Mouse (Mus musculus): Measurements from ENCODE around the gene Cpt1b. TPM values are rescaled to one million over a fixed set of nuclear protein-coding genes. Genes with fewer than 3 reads are reported as not detected.
A peak's percentile ranks its signal among the peaks of the same experiment; 100 is the strongest.

Cpt1b gene
- polyA plus RNA-seq, 1 experiment from 2014 or later, result not detected

DNA sequence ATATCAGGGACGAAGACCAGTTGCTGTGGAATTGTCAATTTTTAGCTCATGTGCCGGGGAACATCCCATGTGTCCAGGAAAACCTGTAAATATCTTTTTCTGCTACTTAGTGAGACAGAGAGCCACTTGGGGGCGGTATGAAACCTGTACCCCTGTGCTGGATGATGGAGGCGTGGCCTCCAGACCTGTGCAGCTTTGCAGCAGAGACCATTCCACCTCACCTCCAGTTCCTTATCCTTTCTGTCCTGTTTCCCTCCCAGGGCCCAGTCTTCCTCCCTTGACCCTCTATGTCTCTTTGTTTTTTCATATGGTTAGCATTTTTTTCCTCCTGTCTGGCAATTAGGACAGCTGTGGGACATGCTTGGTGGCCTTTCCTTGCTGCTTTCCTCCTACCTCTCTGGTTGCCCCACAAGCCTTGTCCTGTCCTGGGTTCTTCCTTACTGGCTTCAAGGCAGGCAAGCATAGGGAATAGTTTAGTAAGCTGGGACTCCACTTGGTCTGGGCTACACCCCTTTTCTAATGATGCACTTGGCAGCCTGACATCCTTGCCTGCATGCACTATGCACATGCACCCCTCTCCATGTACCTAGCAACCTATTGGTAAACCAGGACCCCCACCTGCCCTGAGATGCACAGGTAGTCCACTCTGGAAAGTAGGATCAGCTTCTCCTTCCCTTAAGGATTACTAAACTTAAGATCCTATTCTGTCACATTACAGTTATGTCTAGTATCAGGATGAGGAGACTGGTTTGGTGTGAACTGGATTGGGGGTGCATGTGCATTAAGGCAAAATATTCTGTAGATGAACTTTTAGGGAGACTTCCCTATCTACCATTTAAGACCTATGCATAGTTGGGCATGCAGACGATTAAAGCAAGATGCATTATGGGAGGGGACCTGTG is 37.9 kb upstream of the Cpt1b start:
- WGBS, result 68% methylated on average over 5 of the region's 5 CpGs

DNA sequence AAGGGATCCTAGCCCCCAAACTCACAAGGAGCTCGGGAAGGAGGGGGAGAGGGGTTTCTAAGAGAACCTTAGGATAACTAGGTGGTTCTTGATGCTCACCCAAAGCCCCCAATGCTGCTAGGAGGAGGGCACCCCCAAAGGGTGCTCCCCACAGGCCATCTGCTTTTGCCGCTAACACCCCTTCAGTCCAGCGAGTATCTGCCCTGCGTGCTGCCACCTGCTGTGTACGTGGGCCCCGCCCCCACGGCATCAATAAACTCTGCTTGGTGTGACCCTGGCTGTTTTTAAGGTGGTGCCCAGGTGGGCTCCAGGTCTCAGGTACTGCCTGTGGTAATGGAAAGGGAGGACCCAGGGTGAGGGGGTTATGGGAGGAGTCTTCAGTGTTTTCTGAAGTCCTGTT is 36.5 kb upstream of the Cpt1b start:
- Histone ChIP-seq H3K4me1 (ENCODE audit: control insufficient read depth, insufficient read depth, low read length) (no peaks in the 10 kb centered on the region), H3K27me3 (ENCODE audit: control insufficient read depth, insufficient read depth, low read length) (no peaks in the 10 kb centered on the region), H3K36me3 (ENCODE audit: control insufficient read depth, insufficient read depth, low read length) (0 out of 2 replicates have a peak, but pooled peaks cover 5% of the 10 kb centered on the region), H3K4me2 (ENCODE audit: low read depth) (no peak overlapping the region), H3K4me3 (ENCODE audit: low read depth, low read length) (no peak overlapping the region), H3K27ac (ENCODE audit: low read depth, low read length) (no peak overlapping the region), H3K9ac (ENCODE audit: low read length) (no peak overlapping the region), H3K9me3 (ENCODE audit: control insufficient read depth, low read length) (no peaks in the 10 kb centered on the region)
- ATAC-seq (ENCODE audit: insufficient read depth, low FRiP score, low TSS enrichment) (no peak), DNase-seq (ENCODE audit: low spot score) (no peak)
- 76% methylated on average over 7 of the region's 7 CpGs for WGBS

More for the DNA sequence above, 37.9 kb upstream of the Cpt1b start:
- H3K27ac ChIP-seq (ENCODE audit: low read depth, low read length), result no peak overlapping the region
- H3K4me1 ChIP-seq (ENCODE audit: control insufficient read depth, insufficient read depth, low read length), result no peaks in the 10 kb centered on the region
- ATAC-seq (ENCODE audit: insufficient read depth, low FRiP score, low TSS enrichment) (no peak), DNase-seq (ENCODE audit: low spot score) (no peak)
- H3K9ac ChIP-seq (ENCODE audit: low read length), result no peak overlapping the region
- H3K4me2 ChIP-seq (ENCODE audit: low read depth), result no peak overlapping the region
- H3K27me3 ChIP-seq (ENCODE audit: control insufficient read depth, insufficient read depth, low read length), result no peaks in the 10 kb centered on the region
- H3K9me3 ChIP-seq (ENCODE audit: control insufficient read depth, low read length), result no peaks in the 10 kb centered on the region
- 0 out of 2 replicates have a peak, but pooled peaks cover under 1% of the 10 kb centered on the region for H3K36me3 ChIP-seq (ENCODE audit: control insufficient read depth, insufficient read depth, low read length)
- no peak overlapping the region for H3K4me3 ChIP-seq (ENCODE audit: low read depth, low read length)

DNA sequence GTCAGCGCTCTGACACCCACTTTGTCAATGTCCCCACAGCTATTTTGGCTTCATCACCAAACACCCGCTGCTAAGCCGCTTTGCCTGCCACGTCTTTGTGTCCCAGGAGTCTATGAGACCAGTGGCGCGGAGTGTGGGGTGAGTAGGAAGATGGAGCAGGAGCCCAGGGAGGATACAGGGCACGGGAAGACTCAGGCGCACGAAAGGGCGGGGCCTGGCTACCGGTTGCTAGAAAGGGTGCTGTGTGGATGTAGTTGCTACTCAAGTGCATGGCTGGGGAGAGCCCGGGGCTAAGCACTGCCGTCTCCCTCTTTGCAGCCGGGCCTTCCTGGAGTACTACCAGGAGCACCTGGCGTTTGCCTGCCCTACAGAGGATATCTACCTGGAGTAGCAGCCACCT is 35.7 kb upstream of the Cpt1b start:
- peaks cover 5% of the 10 kb centered on the region; the same call in 1 of the 2 replicates for H3K36me3 ChIP-seq (ENCODE audit: control insufficient read depth, insufficient read depth, low read length)

DNA sequence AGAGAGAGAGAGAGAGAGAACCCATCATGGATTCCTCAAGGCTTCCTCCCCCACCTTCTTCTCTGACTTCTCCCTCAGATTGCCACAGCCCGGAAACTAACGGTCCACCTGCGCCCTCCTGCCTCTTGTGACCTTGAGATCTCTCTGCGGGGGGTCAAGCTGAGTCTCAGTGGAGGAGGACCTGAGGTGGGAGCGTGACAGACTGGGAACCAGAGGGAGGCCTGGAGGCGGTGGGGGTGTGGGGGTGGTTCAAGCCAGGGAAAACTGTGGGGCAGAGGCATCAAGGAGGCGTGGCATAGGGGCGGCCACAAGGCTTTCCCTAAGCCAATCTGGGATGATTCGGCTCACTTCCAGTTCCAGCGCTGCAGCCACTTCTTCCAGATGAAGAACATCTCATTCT is 34.6 kb upstream of the Cpt1b start:
- Histone ChIP-seq H3K4me1 (ENCODE audit: control insufficient read depth, insufficient read depth, low read length) (0 out of 2 replicates have a peak, but pooled peaks cover under 1% of the 10 kb centered on the region), H3K27me3 (ENCODE audit: control insufficient read depth, insufficient read depth, low read length) (no peaks in the 10 kb centered on the region), H3K4me3 (ENCODE audit: low read depth, low read length) (no peak overlapping the region), H3K36me3 (ENCODE audit: control insufficient read depth, insufficient read depth, low read length) (peaks cover 5% of the 10 kb centered on the region; the same call in 1 of the 2 replicates), H3K9me3 (ENCODE audit: control insufficient read depth, low read length) (no peaks in the 10 kb centered on the region), H3K4me2 (ENCODE audit: low read depth) (no peak overlapping the region), H3K9ac (ENCODE audit: low read length) (no peak overlapping the region), H3K27ac (ENCODE audit: low read depth, low read length) (no peak overlapping the region)
- ATAC-seq (ENCODE audit: insufficient read depth, low FRiP score, low TSS enrichment), result no peak
- no peak for DNase-seq (ENCODE audit: low spot score)
- WGBS, result 80% methylated on average over 10 of the region's 10 CpGs

More for the DNA sequence above, 35.7 kb upstream of the Cpt1b start:
- H3K9me3 ChIP-seq (ENCODE audit: control insufficient read depth, low read length), result no peaks in the 10 kb centered on the region
- H3K4me2 ChIP-seq (ENCODE audit: low read depth), result no peak overlapping the region
- DNase-seq (ENCODE audit: low spot score), result no peak
- no peak overlapping the region for H3K9ac ChIP-seq (ENCODE audit: low read length)
- no peaks in the 10 kb centered on the region for H3K4me1 ChIP-seq (ENCODE audit: control insufficient read depth, insufficient read depth, low read length)
- no peak overlapping the region for H3K27ac ChIP-seq (ENCODE audit: low read depth, low read length)
- H3K4me3 ChIP-seq (ENCODE audit: low read depth, low read length), result no peak overlapping the region
- H3K27me3 ChIP-seq (ENCODE audit: control insufficient read depth, insufficient read depth, low read length), result no peaks in the 10 kb centered on the region
- ATAC-seq (ENCODE audit: insufficient read depth, low FRiP score, low TSS enrichment), result no peak
- 81% methylated on average over 15 of the region's 15 CpGs for whole genome bisulfite sequencing

DNA sequence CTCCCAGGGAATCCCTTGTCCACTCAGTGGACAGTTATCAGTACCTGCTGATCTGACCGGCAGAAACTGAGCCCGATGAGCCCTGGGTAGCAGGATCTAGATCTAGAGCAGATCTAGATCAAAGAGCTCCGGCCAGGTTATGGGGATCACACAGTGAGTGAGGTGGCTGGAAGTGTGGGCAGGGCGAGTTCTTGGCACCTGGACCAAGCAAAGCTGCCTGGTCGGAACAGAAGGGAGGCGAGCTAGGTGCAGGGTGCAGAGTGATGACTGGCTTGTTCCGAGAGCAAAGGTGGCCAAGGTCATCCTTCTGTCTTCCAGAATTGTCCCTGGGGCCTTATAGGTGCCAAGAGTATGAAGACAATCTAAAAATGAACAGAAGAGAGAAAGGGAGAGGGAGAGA is 34.2 kb upstream of the Cpt1b start:
- H3K9ac ChIP-seq (ENCODE audit: low read length), result no peak overlapping the region
- WGBS, result 92% methylated on average over 7 of the region's 7 CpGs
- H3K4me3 ChIP-seq (ENCODE audit: low read depth, low read length), result no peak overlapping the region
- no peak for ATAC-seq (ENCODE audit: insufficient read depth, low FRiP score, low TSS enrichment)
- no peaks in the 10 kb centered on the region for H3K9me3 ChIP-seq (ENCODE audit: control insufficient read depth, low read length)
- no peak for DNase-seq (ENCODE audit: low spot score)
- H3K4me2 ChIP-seq (ENCODE audit: low read depth), result no peak overlapping the region
- H3K4me1 ChIP-seq (ENCODE audit: control insufficient read depth, insufficient read depth, low read length), result 0 out of 2 replicates have a peak, but pooled peaks cover 3% of the 10 kb centered on the region
- no peak overlapping the region for H3K27ac ChIP-seq (ENCODE audit: low read depth, low read length)
- peaks cover 5% of the 10 kb centered on the region; the same call in 1 of the 2 replicates for H3K36me3 ChIP-seq (ENCODE audit: control insufficient read depth, insufficient read depth, low read length)
- no peaks in the 10 kb centered on the region for H3K27me3 ChIP-seq (ENCODE audit: control insufficient read depth, insufficient read depth, low read length)

DNA sequence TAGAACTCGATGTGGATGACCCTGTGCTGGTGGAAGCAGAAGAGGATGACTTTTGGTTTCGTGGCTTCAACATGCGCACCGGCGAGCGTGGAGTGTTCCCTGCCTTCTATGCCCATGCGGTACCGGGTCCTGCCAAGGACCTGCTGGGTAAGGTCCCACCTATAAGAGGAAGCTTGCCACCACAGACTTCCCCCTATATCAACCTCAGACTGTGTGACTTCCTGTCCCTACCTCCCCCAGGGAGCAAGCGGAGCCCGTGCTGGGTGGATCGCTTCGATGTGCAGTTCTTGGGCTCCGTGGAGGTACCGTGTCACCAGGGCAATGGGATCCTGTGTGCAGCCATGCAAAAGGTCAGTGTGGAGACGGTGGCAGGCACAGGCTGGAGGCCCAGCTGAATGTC is 33.3 kb upstream of the Cpt1b start:
- 0 out of 2 replicates have a peak, but pooled peaks cover 3% of the 10 kb centered on the region for H3K4me1 ChIP-seq (ENCODE audit: control insufficient read depth, insufficient read depth, low read length)
- DNase-seq (ENCODE audit: low spot score) (no peak), ATAC-seq (ENCODE audit: insufficient read depth, low FRiP score, low TSS enrichment) (no peak)
- H3K36me3 ChIP-seq (ENCODE audit: control insufficient read depth, insufficient read depth, low read length), result peaks cover 5% of the 10 kb centered on the region; the same call in 1 of the 2 replicates
- H3K4me2 ChIP-seq (ENCODE audit: low read depth), result no peak overlapping the region
- no peaks in the 10 kb centered on the region for H3K9me3 ChIP-seq (ENCODE audit: control insufficient read depth, low read length)
- no peaks in the 10 kb centered on the region for H3K27me3 ChIP-seq (ENCODE audit: control insufficient read depth, insufficient read depth, low read length)
- 92% methylated on average over 15 of the region's 15 CpGs for WGBS
- H3K9ac ChIP-seq (ENCODE audit: low read length), result no peak overlapping the region
- H3K4me3 ChIP-seq (ENCODE audit: low read depth, low read length), result no peak overlapping the region
- no peak overlapping the region for H3K27ac ChIP-seq (ENCODE audit: low read depth, low read length)

DNA sequence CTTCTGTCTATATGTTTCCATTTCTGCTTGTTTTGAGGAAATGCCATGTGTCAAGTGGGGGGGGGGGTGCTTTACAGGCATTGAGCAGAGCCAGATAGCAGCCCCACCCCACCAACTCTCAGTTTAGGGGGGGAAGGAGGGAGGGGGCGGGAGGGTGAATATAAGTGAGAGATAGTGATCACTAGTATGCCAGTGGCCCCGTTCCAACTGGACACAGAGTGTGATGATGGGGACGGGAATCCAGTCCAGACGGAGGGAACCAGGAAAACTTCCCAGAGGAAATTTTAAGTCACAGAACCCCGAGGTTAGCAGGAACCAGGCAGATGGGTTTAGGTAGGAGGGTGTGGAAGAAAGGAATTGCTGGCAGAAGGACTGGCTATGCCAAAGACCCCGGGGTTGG is 30.0 kb upstream of the Cpt1b start:
- H3K27me3 ChIP-seq (ENCODE audit: control insufficient read depth, insufficient read depth, low read length), result peaks cover 10% of the 10 kb centered on the region
- no peak overlapping the region for H3K9ac ChIP-seq (ENCODE audit: low read length)
- H3K4me1 ChIP-seq (ENCODE audit: control insufficient read depth, insufficient read depth, low read length), result 0 out of 2 replicates have a peak, but pooled peaks cover 3% of the 10 kb centered on the region
- H3K4me2 ChIP-seq (ENCODE audit: low read depth), result peak overlapping the region; percentile 67
- ATAC-seq (ENCODE audit: insufficient read depth, low FRiP score, low TSS enrichment) (no peak), DNase-seq (ENCODE audit: low spot score) (no peak)
- no peak overlapping the region for H3K27ac ChIP-seq (ENCODE audit: low read depth, low read length)
- H3K9me3 ChIP-seq (ENCODE audit: control insufficient read depth, low read length), result no peaks in the 10 kb centered on the region
- H3K4me3 ChIP-seq (ENCODE audit: low read depth, low read length), result 0 out of 2 replicates have a peak overlapping the region, but pooled peaks have one; percentile 71
- H3K36me3 ChIP-seq (ENCODE audit: control insufficient read depth, insufficient read depth, low read length), result peaks cover 5% of the 10 kb centered on the region; the same call in 1 of the 2 replicates
- WGBS, result 83% methylated on average over 6 of the region's 6 CpGs

DNA sequence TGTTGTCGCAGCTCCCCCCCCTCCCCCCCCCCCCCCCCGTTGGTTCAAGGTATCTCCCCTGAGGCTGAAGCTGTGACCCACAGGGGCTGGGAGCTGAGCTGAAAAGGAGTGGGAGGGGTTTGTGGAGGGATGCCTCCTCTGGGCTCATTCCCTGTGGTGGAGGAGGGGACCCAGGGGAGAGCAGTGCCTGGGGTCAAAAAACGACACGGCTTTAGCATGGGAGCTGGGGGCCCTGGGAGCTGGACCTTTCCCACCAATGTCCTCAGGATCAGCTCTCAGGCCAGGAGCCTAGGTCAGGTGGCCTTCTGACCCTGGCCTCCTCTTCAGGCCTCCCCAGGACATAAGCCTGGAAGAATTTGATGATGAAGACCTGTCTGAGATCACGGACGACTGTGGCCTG is 29.2 kb upstream of the Cpt1b start:
- ATAC-seq (ENCODE audit: insufficient read depth, low FRiP score, low TSS enrichment), result 0 out of 2 replicates have a peak, but pooled peaks have one; percentile 62
- no peak for DNase-seq (ENCODE audit: low spot score)
- 32% methylated on average over 4 of the region's 6 CpGs for WGBS
- no peak overlapping the region for H3K27ac ChIP-seq (ENCODE audit: low read depth, low read length)
- H3K4me2 ChIP-seq (ENCODE audit: low read depth), result peak overlapping the region; percentile 67
- peak overlapping the region; percentile 78 for H3K9ac ChIP-seq (ENCODE audit: low read length)
- 0 out of 2 replicates have a peak, but pooled peaks cover 3% of the 10 kb centered on the region for H3K4me1 ChIP-seq (ENCODE audit: control insufficient read depth, insufficient read depth, low read length)
- peak overlapping the region; percentile 71 for H3K4me3 ChIP-seq (ENCODE audit: low read depth, low read length)
- H3K27me3 ChIP-seq (ENCODE audit: control insufficient read depth, insufficient read depth, low read length), result peaks cover 10% of the 10 kb centered on the region
- H3K36me3 ChIP-seq (ENCODE audit: control insufficient read depth, insufficient read depth, low read length), result peaks cover 5% of the 10 kb centered on the region; the same call in 1 of the 2 replicates
- no peaks in the 10 kb centered on the region for H3K9me3 ChIP-seq (ENCODE audit: control insufficient read depth, low read length)
